13 mouse cellular contexts compared by ENCODE assay signal in the genomic region with DNA sequence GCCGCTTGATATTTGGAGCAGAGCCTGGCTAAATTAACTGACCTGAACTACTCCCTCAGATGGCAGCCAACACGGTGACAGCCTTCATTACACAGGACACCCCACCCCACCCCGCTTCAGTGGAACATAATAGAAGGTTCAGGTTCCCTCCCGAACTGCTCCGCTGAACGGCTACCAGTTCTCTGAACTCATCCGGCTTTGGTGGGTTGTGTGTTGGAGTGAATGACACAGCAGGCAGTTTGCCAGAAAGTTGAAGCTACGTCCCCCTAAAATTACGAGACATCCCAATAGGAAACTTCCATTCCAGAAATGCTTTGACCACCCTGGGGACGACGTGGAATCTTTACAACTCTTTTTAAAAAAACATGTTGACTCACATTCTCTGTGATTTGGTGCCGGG. TPM values are rescaled to one million over a fixed set of nuclear protein-coding genes. Genes with fewer than 3 reads are reported as not detected.
DNase-seq lines count a peak whose midpoint lies in the region; ATAC-seq lines count a peak whose summit lies in the region.
"Had no signal": no experiment of that assay in that cellular context is flagged by ENCODE, and none has a peak within 500 bp of the region (broad histone marks: within the 10 kb centered on the region; RNA-seq: fewer than 3 reads in every experiment).

No protein-coding gene starts in this region.

- peak; percentile 81 for ATAC-seq in kidney, embryonic 14.5 days (ENCODE audit: low FRiP score, low TSS enrichment)
- ATAC-seq in embryonic facial prominence, embryonic 14.5 days (ENCODE audit: low read depth), result peak; percentile 79
- peak; percentile 60 for ATAC-seq in limb, embryonic 13.5 days (ENCODE audit: low FRiP score, low read depth)
- ATAC-seq in intestine, embryonic 15.5 days, result no peak
- ATAC-seq: activated CD4-positive, CD25-positive, alpha-beta regulatory T cell, adult 4 months; inflammation-experienced regulatory T-cells, adult 6 months had no signal

- H3K27ac ChIP-seq in kidney, embryonic 14.5 days (ENCODE audit: low read depth, low read length), result no peak overlapping the region; the same call in 1 of the 2 replicates
- H3K27ac ChIP-seq in embryonic facial prominence, embryonic 14.5 days (replicated peaks; ENCODE audit: low read depth, low read length), result peak overlapping the region; percentile 36; the same call in 1 of the 2 replicates
- 0 out of 2 replicates have a peak overlapping the region, but pooled peaks have one; percentile 11 for H3K27ac ChIP-seq in limb, embryonic 13.5 days
- H3K27ac ChIP-seq in intestine, embryonic 15.5 days, result no peak overlapping the region

- H3K4me1 ChIP-seq in kidney, embryonic 14.5 days (ENCODE audit: control insufficient read depth, insufficient read depth, low read length), result peaks cover 10% of the 10 kb centered on the region; the same call in 1 of the 2 replicates
- H3K4me1 ChIP-seq in embryonic facial prominence, embryonic 14.5 days (ENCODE audit: control insufficient read depth, insufficient read depth, low read length), result peaks cover 19% of the 10 kb centered on the region; the same call in 1 of the 2 replicates
- peaks cover 36% of the 10 kb centered on the region for H3K4me1 ChIP-seq in limb, embryonic 13.5 days
- no peaks in the 10 kb centered on the region for H3K4me1 ChIP-seq in intestine, embryonic 15.5 days (replicated peaks)

- H3K4me3 ChIP-seq in kidney, embryonic 14.5 days (ENCODE audit: low read length), result no peak overlapping the region
- no peak overlapping the region for H3K4me3 ChIP-seq in embryonic facial prominence, embryonic 14.5 days (ENCODE audit: low read depth, low read length)
- H3K4me3 ChIP-seq in limb, embryonic 13.5 days, result no peak overlapping the region
- no peak overlapping the region for H3K4me3 ChIP-seq in intestine, embryonic 15.5 days (replicated peaks)

- H3K4me2 ChIP-seq in kidney, embryonic 14.5 days (replicated peaks; ENCODE audit: low read depth, low read length), result no peak overlapping the region; the same call in 1 of the 2 replicates
- H3K4me2 ChIP-seq in embryonic facial prominence, embryonic 14.5 days (ENCODE audit: low read depth, low read length), result peak overlapping the region; percentile 36
- H3K4me2 ChIP-seq in limb, embryonic 13.5 days (replicated peaks), result peak overlapping the region; percentile 36
- H3K4me2 ChIP-seq in intestine, embryonic 15.5 days (replicated peaks), result no peak overlapping the region

- H3K27me3 ChIP-seq in kidney, embryonic 14.5 days (ENCODE audit: control insufficient read depth, insufficient read depth, low read length), result no peaks in the 10 kb centered on the region
- H3K27me3 ChIP-seq in embryonic facial prominence, embryonic 14.5 days (replicated peaks; ENCODE audit: control insufficient read depth, insufficient read depth, low read length), result no peaks in the 10 kb centered on the region
- no peaks in the 10 kb centered on the region for H3K27me3 ChIP-seq in limb, embryonic 13.5 days
- no peaks in the 10 kb centered on the region for H3K27me3 ChIP-seq in intestine, embryonic 15.5 days (replicated peaks)

- peaks cover 6% of the 10 kb centered on the region; the same call in 1 of the 2 replicates for H3K36me3 ChIP-seq in kidney, embryonic 14.5 days (ENCODE audit: control insufficient read depth, insufficient read depth, low read length)
- H3K36me3 ChIP-seq in embryonic facial prominence, embryonic 14.5 days (ENCODE audit: control insufficient read depth, insufficient read depth, low read length), result peaks cover 9% of the 10 kb centered on the region
- peaks cover 18% of the 10 kb centered on the region for H3K36me3 ChIP-seq in limb, embryonic 13.5 days
- H3K36me3 ChIP-seq in intestine, embryonic 15.5 days, result 0 out of 2 replicates have a peak, but pooled peaks cover 4% of the 10 kb centered on the region

- H3K9ac ChIP-seq in kidney, embryonic 14.5 days (ENCODE audit: low read depth, low read length), result no peak overlapping the region
- no peak overlapping the region for H3K9ac ChIP-seq in embryonic facial prominence, embryonic 14.5 days (ENCODE audit: low read depth, low read length)
- no peak overlapping the region for H3K9ac ChIP-seq in limb, embryonic 13.5 days
- H3K9ac ChIP-seq in intestine, embryonic 15.5 days, result no peak overlapping the region

- DNase-seq in kidney, adult 18-20 months, result no peak
- DNase-seq in R1 (ENCODE audit: low read depth, low spot score), result peak; percentile 13
- peak; percentile 84 for DNase-seq in embryonic facial prominence, embryonic 14.5 days (ENCODE audit: low spot score)
- DNase-seq in thymus, postnatal 36 days, result no peak
- DNase-seq: cerebellum, postnatal 14 days; lung, adult 2 months; right cerebral cortex, adult 18-20 months; thymus, postnatal 25 days had no signal

- 26% methylated on average over 12 of the region's 12 CpGs for WGBS in kidney, embryonic 14.5 days
- WGBS in embryonic facial prominence, embryonic 14.5 days, result 30% methylated on average over 12 of the region's 12 CpGs
- 20% methylated on average over 12 of the region's 12 CpGs for WGBS in limb, embryonic 13.5 days
- 79% methylated on average over 12 of the region's 12 CpGs for WGBS in intestine, embryonic 15.5 days

- 0 out of 2 replicates have a peak, but pooled peaks cover 4% of the 10 kb centered on the region for H3K9me3 ChIP-seq in kidney, embryonic 14.5 days (ENCODE audit: control insufficient read depth, low read length)
- peaks cover 4% of the 10 kb centered on the region; the same call in 1 of the 2 replicates for H3K9me3 ChIP-seq in embryonic facial prominence, embryonic 14.5 days (ENCODE audit: control insufficient read depth, low read length)
- no peaks in the 10 kb centered on the region for H3K9me3 ChIP-seq in limb, embryonic 13.5 days
- H3K9me3 ChIP-seq in intestine, embryonic 15.5 days, result no peaks in the 10 kb centered on the region

RNA-seq across cellular contexts. Expression of gene Micu1, which starts 53.8 kb away (rescaled TPM):
- 57.0 and 83.3 TPM in 2 replicates for polyA plus RNA-seq in kidney, embryonic 14.5 days (2014; fragmentation: Nextera tagmentation; extraction: Ambion mirVana)
- polyA plus RNA-seq in embryonic facial prominence, embryonic 14.5 days (2014; fragmentation: Nextera tagmentation; extraction: Ambion mirVana), result 82.0 and 88.5 TPM in 2 replicates
- 93.9 and 96.5 TPM in 2 replicates for polyA plus RNA-seq in limb, embryonic 13.5 days (2015; fragmentation: Nextera tagmentation; extraction: Ambion mirVana)
- 66.0 and 72.3 TPM in 2 replicates for polyA plus RNA-seq in intestine, embryonic 15.5 days (2015; fragmentation: Nextera tagmentation; extraction: Ambion mirVana)

Comparison
In these comparisons a context has a peak if more than half of its experiments do, and no peak if none do; other contexts are left out.
1. H3K27ac ChIP-seq: peak in embryonic facial prominence, embryonic 14.5 days (single experiment) and limb, embryonic 13.5 days (single experiment); none in kidney, embryonic 14.5 days (single experiment) and intestine, embryonic 15.5 days (single experiment).
2. H3K4me2 ChIP-seq: peak in embryonic facial prominence, embryonic 14.5 days (single experiment) and limb, embryonic 13.5 days (single experiment); none in kidney, embryonic 14.5 days (single experiment) and intestine, embryonic 15.5 days (single experiment).
3. DNase-seq: peak in R1 (single experiment) and embryonic facial prominence, embryonic 14.5 days (single experiment); none in kidney, adult 18-20 months (single experiment) and thymus, postnatal 36 days (0 of 2).